Mouse (Mus musculus) adipocyte (in vitro differentiated cells): Measurements from ENCODE around the gene Id3.

Source experiments
- DNase-seq: peaks from one replicate; pipeline ENCODE4 v3.0.0-alpha.2; 2016; ENCODE audit warnings: low spot score

The Id3 gene

DNA sequence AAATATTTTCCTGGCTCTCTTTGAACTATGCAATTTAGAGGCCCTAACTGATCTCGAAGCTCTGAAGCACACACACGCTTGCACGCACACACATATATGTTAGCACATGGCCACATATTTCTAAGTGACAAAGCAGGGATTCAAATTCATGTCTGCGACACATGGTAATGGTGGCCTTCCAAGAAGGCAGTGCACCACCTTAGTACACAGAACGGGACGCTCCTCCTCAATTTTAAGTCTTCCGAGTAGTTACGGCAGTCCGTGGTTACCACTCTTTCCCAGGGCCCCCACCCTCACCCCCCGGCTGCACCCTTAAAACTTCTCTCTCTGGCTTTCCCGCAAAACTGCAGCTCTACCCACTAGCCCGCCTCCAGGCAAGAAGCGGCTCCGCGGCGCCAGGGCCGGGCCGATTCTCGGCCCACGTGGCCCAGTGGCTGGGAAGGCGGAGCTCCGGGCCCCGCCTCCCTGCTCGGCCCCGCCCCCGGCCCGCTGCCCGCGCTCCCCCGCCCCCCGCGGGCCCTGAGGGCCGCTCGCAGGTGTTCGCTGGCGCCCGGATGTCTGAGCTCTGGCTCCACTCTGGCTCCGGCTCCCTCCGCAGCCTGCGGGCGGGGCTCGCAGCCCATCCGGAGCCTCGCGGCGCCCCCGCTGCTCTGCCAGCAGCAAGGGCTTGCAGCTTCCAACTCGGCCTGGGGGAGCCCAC, 4.3 kb downstream of the Id3 start:
- DNase-seq: no peak

GRCm38 (mm10) chr4:136148342-136149044, 5.2 kb downstream of the Id3 start:
- no peak for DNase-seq

DNA sequence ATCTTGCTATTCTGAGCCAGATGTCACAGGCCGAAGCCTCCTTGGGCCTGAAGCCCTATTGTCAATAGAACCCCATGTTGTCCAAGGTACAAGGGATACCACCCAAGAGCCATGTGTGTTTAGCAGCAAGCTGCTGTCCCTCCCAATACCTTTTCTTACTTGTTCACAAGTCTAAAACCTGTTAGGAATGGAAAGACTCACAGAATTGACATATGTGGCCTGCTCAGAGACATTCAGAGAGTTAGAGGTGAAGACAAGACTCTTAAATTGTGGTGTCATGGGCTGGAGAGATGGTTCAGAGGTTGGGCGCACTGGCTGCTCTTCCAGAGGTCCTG, 5.7 kb downstream of the Id3 start:
- DNase-seq: no peak

- DNase-seq: peak; percentile 44
Observed at GRCm38 (mm10) chr4:136149734-136150133, 6.4 kb downstream of the Id3 start.

GRCm38 (mm10) chr4:136150596-136150995, 7.3 kb downstream of the Id3 start:
- DNase-seq: no peak

GRCm38 (mm10) chr4:136152821-136153220, 9.5 kb downstream of the Id3 start:
- no peak for DNase-seq

- DNase-seq: no peak
Observed at GRCm38 (mm10) chr4:136154462-136154861, 11.2 kb downstream of the Id3 start.

DNA sequence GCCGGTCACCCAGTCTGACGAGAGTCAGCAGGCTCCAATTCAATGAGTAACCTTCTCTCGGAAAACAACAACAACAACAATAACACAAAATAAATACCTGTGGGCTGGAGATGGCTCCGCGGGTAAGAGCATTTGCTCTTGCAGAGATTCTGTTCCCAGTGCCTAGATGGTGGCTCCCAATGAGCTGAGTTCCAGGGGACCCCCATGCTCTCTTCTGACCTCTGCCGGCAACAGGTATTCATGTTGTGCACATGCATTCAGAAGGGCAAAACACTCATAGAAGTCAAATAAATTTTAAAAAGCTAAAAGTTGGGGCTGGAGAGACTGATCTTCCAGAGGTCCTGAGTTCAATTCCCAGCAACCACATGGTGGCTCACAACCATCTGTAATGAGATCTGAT, 15.2 kb downstream of the Id3 start:
- no peak for DNase-seq

DNA sequence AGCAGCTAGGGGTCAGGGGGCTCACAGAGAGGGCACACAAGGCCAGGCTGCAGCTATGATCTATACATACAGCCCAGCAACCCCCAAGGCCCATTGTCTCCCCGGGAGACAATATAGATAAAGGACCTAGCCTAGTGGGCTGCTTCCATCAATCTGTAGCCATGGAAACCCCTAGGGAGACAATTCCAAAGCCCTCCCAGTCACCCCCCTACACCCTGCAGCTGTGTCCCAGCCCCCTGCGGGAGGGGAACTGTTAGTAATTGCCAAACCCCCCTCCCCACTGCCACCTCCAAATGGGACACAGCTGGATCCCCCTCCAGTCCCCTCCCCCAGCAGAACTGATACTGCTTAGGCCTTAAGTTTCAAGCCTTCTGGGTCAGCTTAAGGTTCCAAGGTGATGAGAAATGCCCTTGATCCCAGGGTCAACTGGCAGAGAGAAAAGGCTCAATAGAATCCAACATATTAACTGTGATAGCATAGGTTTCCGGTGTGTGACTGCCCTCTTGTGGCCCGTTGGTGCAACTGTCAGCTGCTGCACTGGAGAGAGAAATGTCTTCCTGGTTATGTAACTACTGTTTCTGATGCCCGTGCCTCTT, 16.6 kb downstream of the Id3 start:
- DNase-seq: peak; percentile 87

GRCm38 (mm10) chr4:136163448-136163847, 20.2 kb downstream of the Id3 start:
- DNase-seq: peak; percentile 77

DNA sequence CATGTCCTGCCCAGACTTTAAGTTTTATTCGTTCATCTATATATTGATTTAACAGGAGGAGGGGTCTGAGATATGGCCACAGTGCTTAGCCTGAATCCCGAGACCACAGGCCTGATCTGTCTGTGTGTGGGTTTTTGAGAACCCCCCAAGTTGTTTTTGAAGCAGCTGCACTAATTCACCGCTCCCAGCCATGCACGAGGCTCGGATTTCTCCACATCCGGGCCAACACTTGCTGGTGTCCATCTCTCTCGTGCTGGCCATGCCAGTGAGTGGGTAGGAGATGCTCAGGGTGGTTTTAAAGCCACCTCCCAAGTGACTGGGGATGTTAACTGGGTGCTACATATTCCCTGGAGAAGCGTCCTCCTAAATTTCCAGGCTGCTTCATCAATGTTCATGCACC, 21.7 kb downstream of the Id3 start:
- DNase-seq: no peak

DNA sequence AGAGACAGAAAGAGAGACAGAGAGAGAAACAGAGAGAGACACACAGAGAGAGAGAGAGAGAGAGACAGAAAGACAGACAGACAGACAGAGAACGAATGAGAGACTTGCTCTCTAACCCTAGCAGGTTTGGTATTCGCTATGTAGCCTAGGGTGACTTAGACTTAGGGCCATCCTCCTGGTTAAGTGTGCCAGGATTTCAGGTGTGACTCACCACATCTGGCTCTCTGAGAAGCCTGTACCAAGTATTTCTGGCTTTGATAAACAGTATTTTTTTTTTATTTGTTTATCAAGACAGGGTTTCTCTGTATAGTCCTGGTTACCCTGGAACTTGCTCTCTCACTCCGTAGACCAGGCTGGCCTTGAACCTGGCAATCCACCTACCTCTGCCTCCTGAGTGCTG, 24.4 kb downstream of the Id3 start:
- DNase-seq: no peak

DNA sequence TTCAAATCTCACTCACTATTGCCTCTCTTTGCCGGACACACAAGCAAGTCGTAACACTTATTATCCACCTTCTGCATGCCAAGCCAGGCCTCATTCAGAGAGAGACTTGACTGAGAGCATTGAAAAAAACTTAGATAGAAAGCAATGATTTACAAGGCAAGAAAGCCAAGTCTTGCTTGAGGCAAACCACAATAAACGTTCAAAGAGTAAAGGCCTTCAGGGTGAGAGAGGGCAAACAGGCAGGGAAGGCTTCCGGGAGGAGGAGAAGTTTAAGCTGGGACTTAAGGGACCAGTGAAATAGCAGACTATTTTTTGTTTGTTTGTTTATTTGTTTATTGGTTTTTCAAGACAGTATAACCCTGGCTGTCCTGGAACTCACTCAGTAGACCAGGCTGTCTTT, 27.1 kb downstream of the Id3 start:
- no peak for DNase-seq

DNA sequence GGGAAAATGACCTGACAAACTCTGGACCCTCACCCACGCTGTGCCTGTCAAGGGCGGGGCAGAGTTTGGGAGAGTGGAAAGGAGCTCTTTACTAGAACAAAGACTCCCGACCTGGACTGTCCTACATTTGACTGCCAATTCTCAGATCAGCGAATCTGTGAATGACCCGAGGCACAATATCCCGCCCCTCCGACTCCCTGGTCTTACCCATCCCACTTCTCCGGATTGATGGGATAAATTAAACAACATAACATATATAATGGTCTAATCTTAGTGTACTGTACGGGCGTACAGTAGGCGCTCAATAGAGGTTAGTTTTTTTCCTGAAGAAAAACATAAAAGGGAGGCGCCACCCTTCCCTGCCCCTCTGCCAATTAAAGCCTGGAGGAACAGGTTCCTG, 28.2 kb downstream of the Id3 start:
- no peak for DNase-seq

DNA sequence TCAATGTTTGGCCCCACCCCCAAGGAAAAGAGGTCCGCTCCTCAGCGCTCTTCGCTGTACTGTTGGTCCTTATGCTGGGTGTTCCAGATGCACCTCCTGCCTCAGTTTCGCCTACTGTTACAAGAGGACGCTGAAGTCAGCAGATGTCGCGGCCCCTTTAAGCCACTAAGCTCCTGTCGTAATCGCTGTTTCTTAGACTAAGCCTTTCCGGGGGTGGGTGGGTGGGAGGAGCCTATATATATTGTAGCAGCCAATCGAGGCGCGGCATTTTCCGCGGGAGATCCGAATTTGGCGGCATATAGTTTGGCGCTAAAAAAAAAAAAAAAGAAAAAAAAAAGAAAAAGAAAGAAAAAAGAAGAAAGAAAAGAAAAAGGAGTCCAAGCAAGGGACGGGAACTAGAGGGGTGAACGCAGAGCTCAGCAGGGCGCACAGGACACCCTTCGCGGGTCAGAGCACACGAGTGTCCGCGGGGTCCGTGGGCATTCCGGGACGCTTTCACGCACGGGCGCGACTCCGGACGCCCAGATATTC, 28.8 kb downstream of the Id3 start, which contains the start of gene E2f2:
E2f2 (plus strand) TSS at position 384 of the 531 bp plus-strand sequence.
- peak; percentile 70 for DNase-seq

DNA sequence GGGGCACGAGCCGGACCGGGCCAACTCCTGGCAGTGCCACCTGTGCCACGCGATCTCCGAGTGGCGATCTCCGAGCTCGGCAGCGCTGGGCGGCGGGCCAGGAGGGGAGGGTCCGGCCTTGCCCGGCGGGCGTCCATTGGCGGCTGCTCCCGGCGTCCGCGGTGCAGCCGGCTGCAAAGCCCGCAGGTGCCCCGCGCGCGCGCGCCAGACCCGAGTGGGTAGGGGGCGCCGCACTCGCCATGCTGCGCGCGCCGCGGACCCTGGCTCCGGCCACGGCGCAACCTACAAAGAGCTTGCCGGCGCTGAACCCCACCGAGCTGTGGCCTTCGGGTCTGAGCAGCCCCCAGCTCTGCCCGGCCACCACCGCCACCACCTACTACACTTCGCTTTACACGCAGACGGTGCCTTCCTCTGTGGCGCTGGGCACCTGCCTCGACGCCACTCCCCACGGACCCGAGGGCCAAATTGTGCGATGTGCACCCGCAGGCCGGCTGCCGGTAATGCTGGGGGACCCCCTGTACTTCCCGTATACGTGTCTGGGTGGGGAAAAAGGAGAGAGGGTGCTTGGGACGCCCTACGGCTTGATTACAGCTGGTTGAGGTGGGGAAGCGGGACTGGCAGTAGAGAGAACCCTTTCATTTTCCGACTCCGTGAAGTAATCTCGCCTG, 29.4 kb downstream of the Id3 start:
- no peak for DNase-seq

GRCm38 (mm10) chr4:136173210-136173715, 30.0 kb downstream of the Id3 start:
- no peak for DNase-seq

DNA sequence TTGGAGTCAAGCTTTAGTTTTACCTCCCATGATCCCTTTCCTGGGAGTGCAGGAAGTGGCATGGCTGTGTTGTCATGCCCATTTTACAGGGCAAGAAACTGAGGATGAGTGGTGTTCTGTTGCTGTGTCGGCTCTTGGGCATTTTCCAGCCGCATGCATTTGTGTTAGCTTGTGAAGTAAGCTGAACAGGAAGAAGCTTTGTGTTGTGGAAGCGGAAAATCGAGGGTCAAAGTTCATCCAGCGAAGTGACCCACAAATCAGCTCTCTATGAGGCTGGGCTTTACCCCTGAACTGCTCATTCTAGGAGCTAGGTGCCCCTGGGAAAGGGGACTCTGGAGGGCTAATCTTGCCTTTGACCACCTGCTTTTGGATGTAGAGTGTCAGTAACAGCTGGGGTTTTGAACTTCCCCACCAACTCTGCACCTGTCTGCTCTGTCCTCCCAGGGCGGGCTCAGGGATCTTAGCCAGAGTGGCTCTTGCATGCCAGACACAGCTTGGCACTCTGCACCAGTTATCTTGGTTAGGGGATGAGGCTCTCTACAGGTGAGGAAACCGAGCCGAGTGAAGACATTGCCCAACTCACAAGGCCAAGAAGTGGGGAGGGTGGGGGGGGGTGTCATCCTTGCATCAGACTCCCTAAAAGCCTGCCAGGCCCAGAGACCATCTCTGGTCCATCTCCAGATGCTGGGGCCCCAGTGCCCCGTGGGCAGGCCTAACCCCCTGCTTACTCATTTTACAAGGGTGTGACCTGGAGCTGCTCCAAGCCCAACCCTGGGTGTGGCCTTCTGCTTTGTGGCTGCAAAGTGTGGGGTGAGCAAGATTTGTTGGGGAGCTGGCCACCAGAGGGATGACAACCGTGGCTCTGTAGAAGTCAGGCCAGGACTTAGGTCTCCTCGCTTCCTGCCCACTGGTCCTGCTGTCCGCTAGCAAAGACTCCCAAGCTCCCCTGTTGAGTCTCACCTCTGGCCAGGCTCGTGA, 31.2 kb downstream of the Id3 start:
- no peak for DNase-seq

DNA sequence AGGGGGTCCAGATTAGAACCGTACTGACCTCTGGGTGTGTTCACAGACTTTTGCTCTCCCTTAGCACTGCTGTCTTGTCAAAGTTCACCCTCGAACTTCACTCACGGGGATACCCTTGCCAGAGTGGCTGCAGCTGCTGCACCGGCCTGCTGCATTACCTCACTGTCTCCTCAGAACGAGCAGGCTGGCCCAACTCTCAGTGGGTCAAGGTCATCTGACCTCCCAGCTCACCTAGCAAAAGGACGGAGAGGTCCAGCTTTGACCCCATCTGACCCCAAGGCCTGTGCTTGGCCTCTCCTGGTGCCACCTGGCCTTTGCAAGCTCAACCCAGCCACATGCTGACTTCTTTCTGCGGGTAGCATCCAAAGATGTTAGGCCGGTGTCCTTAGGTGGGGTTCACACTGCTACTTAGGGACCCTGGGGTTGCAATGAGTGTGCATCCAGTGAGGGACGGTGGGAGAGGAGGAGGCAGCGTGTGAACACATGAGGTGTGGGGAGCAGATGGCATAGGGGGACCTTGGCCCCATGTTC, 32.8 kb downstream of the Id3 start:
- DNase-seq: no peak

DNA sequence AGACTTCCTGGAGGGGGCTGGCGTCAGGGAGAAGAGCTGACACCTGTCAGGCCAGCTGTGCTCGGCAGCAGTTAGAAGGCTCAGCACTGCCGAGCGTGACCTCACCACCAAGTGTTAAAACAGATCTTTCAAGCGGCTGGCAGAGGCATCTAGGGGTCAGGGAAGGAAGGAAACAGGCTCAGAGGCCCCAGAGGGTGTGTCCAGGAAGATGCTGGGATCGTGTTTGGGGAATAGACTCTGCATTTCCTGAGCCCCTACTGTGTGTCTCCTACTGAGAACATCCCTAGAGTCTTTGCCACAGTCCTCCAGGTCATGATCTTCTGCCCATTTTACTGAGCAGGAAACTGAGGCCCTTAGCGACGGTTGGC, 33.9 kb downstream of the Id3 start:
- DNase-seq: no peak
